Mouse (Mus musculus): ENCODE measurements around the gene Slc1a2.

- no peak for TF ChIP-seq POLR2A (IDR thresholded peaks at IDR 0.05; ENCODE audit: low read depth, low read length)
- no peak for TF ChIP-seq CTCF (IDR thresholded peaks at IDR 0.05; ENCODE audit: extremely low read depth, insufficient read depth, insufficient read length, insufficient replicate concordance)
Observed at GRCm38 (mm10) chr2:102650322-102650721, 8.1 kb upstream of the Slc1a2 start.
